Mouse (Mus musculus) embryonic fibroblast, embryonic 13.5 days (primary cell): ENCODE results near the gene Cep57l1. TPM values are rescaled to one million over a fixed set of nuclear protein-coding genes. Genes with fewer than 3 reads are reported as not detected.

Experiments
- H3K27ac ChIP-seq: 2 replicates; pipeline ENCODE4 v1.5.1; 2012; ENCODE audit warnings: low read length, control low read depth, inconsistent platforms; ENCODE audit not compliant: insufficient read depth
- H3K4me1 ChIP-seq: 2 replicates; pipeline ENCODE4 v1.6.1; 2011; ENCODE audit warnings: low read length; ENCODE audit not compliant: control insufficient read depth, insufficient read depth
- H3K4me3 ChIP-seq: 2 replicates; pipeline ENCODE4 v1.5.1; 2011; ENCODE audit warnings: mild to moderate bottlenecking, control low read depth, low read length; ENCODE audit not compliant: insufficient read depth
- CTCF ChIP-seq: IDR thresholded peaks from 2 replicates; pipeline ENCODE4 v1.5.1; 2011; ENCODE audit warnings: mild to moderate bottlenecking, control low read depth, low read length, moderate library complexity, borderline replicate concordance; ENCODE audit not compliant: insufficient read depth
- POLR2A ChIP-seq: IDR thresholded peaks from 2 replicates; pipeline ENCODE4 v1.6.1; 2011; ENCODE audit warnings: low read depth, mild to moderate bottlenecking, control low read depth, low read length, moderate library complexity
- polyA plus RNA-seq: library from polyadenylated mRNA; stranded (reverse); fragments of >200 nt; gene quantifications from 2 replicates; pipeline ENCODE4 v1.2.4, GENCODE M21; 2011; ENCODE audit warnings: low read depth; ENCODE audit not compliant: missing spikeins, insufficient read length

The Cep57l1 gene
- polyA plus RNA-seq, 1 experiment: 17.8 TPM

DNA sequence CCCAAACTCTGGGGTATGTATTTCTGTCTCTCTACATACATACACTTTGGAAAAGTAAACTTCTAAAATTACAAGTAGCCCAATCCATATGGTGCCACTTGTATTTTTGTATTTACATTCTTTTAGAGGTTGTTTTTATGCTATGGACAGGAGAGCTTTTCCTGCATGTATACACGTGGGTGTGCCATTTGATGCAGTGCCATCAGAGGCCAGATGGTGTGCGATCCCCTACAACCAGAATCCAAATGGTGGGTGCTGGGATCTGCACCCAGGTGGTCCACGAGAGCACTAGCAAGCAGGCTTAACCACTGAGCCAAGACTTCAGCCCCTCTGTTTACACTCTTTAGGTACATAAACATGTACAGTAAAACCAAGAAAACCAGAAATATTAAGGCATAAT, 60.4 kb downstream of the Cep57l1 start:
- no peak overlapping the region for H3K4me3 ChIP-seq
- no peak for TF ChIP-seq CTCF
- TF ChIP-seq POLR2A: no peak
- no peaks in the 10 kb centered on the region for H3K4me1 ChIP-seq
- no peak overlapping the region for H3K27ac ChIP-seq

DNA sequence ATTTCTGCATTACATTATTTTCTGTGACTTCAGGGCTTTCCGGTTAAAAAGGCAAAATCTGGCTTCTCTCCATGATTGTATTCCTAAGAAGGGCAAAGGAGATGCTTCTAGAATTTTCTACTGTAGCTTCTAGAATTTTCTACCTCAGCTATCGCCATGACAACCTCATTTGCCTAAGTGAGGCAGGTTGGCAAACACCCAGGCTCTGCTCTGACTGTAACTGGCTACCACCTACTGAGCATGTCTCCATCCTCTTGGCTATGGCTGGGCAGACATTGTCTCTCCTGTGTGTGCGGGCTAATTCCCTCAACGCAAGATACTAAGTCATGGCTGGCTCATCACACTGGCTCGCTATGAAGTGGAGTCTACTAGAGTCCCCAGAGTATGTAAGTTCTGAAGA, 63.1 kb downstream of the Cep57l1 start:
- no peak overlapping the region for H3K4me3 ChIP-seq
- TF ChIP-seq POLR2A (no peak), CTCF (no peak)
- no peak overlapping the region for H3K27ac ChIP-seq
- no peaks in the 10 kb centered on the region for H3K4me1 ChIP-seq

DNA sequence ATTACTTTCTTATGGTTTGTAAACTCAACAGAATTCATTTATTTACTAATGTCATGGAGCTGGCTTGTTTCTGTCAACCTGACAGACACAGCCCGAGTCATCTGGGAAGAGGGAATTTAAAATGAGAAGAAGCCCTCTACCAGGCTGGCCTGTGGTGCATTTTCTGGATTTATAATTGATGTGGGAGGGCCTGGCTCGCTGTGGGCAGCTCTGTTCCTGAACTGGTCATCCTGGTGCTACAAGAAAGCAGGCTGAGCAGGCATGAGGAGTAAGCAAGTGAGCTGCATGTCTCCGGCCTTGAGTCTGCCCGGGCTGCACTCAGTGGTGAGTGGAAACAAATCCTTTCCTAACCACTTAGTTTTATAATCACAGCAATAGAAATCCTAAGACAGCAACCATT, 65.7 kb downstream of the Cep57l1 start:
- no peak for TF ChIP-seq CTCF
- TF ChIP-seq POLR2A: no peak
- Histone ChIP-seq H3K4me3 (no peak overlapping the region), H3K27ac (no peak overlapping the region), H3K4me1 (no peaks in the 10 kb centered on the region)

DNA sequence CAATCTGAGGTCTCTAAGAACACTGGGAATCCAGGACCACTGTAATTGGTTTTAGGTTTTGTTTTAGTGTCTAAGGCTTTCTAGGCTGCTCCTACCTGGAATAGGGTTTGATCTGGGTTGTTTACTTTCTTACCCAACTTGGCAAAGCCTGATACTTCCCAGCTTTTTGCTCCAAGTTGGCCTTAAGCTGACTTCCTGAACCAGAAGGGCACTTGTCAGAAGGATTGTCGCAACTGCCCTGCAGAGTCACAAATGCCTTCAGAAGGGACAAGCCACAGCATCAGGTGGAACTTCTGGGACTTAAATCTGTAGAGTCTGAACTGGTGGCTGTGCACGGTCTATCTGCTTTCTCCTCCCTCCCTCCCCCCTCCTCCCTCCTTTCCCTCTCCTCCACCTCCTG, 69.5 kb downstream of the Cep57l1 start:
- H3K4me3 ChIP-seq: no peak overlapping the region
- TF ChIP-seq POLR2A: no peak
- TF ChIP-seq CTCF: no peak

DNA sequence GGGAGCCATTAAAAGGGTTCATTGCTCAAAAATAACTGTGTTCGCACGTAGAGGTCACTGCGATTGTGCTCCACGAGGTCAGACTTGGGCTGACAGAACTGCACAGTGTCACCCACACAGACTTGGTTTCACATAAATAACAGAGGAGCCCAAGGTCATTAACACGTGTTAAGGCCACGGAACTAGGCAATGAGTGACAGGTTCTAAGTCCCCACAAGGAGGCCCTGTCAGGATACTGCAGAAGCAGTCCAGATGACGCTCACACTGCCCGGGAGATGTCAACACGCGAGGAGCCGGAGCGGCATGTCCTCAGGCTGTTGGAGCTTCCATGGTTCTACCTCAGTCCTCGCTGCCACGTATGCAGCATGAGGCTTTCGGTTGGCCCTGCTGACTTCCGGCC, 72.4 kb downstream of the Cep57l1 start:
- H3K4me3 ChIP-seq: no peak overlapping the region
- no peak overlapping the region for H3K27ac ChIP-seq
- H3K4me1 ChIP-seq: no peaks in the 10 kb centered on the region
- TF ChIP-seq POLR2A: no peak
- TF ChIP-seq CTCF: no peak

More for the DNA sequence above, 69.5 kb downstream of the Cep57l1 start:
- Histone ChIP-seq H3K4me1 (no peaks in the 10 kb centered on the region), H3K27ac (no peak overlapping the region)

DNA sequence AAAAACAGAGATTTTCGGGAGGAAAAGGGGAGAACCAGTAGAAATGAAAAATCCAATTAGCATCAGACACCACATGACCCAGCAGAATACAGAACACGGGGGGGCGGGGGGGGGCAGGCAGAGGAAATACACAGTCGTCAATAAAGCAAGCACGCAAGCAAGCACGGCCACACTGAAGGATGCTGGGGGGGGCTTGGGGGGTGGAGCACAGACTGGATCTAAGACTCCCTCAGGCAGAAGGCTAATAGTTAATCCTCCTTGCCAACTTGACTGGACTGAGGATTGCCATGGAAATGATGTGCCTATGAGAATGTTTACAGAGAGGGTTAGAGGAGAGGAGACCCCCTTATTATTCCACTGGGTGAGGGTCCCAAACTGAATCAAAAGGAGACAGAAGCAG, 74.3 kb downstream of the Cep57l1 start:
- H3K4me3 ChIP-seq: no peak overlapping the region
- no peaks in the 10 kb centered on the region for H3K4me1 ChIP-seq

DNA sequence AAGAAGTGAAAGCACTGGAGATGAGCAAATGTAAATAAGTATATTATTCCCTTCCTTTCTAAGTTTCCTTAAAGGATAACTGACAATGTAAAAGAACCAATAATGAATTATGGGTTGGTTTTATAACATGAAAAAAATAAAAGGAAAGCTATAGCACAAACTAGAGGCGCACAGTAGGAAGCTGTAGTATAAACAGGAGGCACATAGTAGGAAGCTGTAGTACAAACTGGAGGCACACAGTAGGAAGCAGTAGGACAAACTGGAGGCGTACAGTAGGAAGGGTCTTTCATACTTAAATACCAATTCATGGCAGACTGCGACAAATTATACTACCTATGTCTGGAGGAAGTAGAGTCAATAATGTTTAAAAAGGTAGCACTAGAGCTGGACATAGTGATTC, 76.5 kb downstream of the Cep57l1 start:
- no peak for TF ChIP-seq POLR2A
- no peak for TF ChIP-seq CTCF
- H3K4me3 ChIP-seq: no peak overlapping the region
- H3K4me1 ChIP-seq: no peaks in the 10 kb centered on the region
- H3K27ac ChIP-seq: no peak overlapping the region

More for the DNA sequence above, 74.3 kb downstream of the Cep57l1 start:
- H3K27ac ChIP-seq: no peak overlapping the region
- TF ChIP-seq POLR2A (no peak), CTCF (no peak)

DNA sequence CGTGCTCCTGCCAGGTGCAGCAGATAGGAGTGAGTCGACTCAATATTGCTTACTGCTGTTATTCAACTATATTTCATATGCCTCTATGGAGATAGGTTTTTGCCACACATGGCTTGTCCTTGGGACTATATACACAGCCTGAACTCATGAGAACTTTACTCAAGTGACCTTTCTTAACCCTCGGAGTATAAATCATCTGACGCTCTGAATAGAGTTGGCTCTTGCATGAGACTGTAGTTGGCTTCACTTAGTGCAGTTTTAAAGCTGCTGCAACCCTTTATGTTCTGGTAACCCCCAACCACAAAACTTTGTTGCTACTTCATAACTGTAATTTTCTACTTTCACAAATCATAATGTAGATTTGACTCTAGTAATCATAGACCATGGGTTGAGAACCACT, 77.7 kb downstream of the Cep57l1 start:
- no peak for TF ChIP-seq POLR2A
- no peak for TF ChIP-seq CTCF
- Histone ChIP-seq H3K4me3 (no peak overlapping the region), H3K4me1 (no peaks in the 10 kb centered on the region), H3K27ac (no peak overlapping the region)

DNA sequence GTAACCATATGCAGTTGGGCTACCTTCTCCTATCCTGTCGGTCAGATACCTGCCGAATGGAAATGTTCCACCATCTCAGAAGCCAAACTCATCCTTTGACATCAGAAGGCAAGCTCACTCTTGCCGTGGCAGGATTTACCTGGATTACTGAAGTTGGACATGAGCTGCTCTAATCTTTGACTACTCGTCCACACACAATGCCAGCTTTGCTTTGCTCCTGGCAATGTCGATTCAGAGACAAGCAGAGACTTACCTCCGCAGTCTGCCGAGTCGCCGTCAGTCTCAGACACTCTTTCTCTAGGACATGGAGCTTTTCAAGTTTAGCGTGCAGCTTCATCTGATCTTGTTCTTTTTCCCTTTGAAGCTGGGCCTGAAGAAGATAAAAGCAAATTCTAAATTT, 78.9 kb downstream of the Cep57l1 start:
- Histone ChIP-seq H3K27ac (no peak overlapping the region), H3K4me1 (no peaks in the 10 kb centered on the region), H3K4me3 (no peak overlapping the region)
- TF ChIP-seq CTCF (no peak), POLR2A (no peak)

DNA sequence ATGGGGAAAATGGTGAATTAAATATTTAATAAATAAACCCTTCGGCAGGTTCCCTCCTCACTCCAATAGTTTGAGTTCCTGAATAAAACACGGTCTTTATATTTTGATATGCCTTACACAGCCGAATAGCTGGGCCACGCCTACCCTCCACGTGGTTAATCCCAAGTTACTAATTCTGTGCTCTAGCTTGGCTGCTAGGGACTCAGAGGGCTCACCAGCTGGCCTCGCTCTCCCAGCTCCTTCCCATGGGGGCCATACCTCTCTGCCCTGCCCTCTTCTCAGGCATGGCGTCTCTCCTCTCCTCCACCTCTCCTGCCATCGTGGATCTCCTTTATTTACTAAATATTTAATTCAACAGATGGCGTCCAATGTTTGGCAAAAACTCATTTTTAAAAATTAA, 83.5 kb downstream of the Cep57l1 start:
- TF ChIP-seq POLR2A (no peak), CTCF (no peak)
- H3K4me3 ChIP-seq: no peak overlapping the region
- H3K27ac ChIP-seq: no peak overlapping the region
- no peaks in the 10 kb centered on the region for H3K4me1 ChIP-seq

DNA sequence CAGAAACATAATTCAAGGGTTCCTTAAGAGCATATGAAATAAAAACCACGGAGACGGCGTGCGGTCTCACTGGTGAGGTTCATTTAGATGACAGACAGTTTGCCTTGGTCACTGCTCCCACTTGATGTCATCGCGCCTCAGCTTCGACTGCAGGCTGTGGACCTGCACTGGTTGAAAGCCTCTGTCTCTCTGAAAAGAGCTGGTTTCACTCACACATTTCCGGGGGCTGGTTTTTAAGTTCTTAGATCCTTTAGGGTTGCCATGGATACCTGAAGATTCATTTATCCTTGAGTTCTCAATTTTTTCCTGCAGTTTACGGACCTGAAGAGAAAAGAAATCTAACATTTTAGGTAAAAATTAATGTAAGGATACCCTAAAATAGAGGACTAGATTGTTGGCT, 90.1 kb downstream of the Cep57l1 start:
- Histone ChIP-seq H3K4me3 (no peak overlapping the region), H3K27ac (no peak overlapping the region), H3K4me1 (no peaks in the 10 kb centered on the region)
- no peak for TF ChIP-seq POLR2A
- no peak for TF ChIP-seq CTCF
